Mouse (Mus musculus): ENCODE measurements around the gene Defa37.
"Not testable (repeated sequence)": the region's sequence is repeated elsewhere in the genome, so short reads cannot be mapped to it uniquely, and the experiment has no call there.

The Defa37 gene

GRCm38 (mm10) chr8:21565086-21565485 lies at the start of gene Defa37:
Gene Defa37 (plus strand): TSS chr8:21565386.
- DNase-seq (ENCODE audit: low read depth in 2 of 2, low spot score in 2 of 2), result not testable (repeated sequence)

DNA sequence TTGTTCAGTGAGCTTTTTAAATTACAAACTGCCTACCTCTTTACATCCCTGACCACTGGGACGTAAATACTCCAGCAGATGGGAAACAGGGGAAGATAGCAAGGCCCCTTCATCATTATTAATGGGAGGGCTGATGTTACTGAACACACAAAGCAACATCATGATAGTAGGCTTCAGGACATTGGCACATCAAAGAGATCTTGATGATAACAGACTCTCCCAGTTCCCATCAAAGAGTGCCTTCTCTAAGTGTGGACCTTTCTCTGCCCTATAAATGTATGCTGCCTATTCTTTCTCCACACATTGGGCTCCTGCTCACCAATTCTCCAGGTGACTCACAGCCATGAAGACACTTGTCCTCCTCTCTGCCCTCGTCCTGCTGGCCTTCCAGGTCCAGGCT lies 36.5 kb upstream of the Defa37 start, which contains the start of gene Defa32:
Gene Defa32, plus strand, starts transcription at position 301 of the 400 bp plus-strand sequence.
- DNase-seq (ENCODE audit: low read depth in 2 of 2, low spot score in 2 of 2), result not testable (repeated sequence)

- not testable (repeated sequence) for DNase-seq (ENCODE audit: low read depth in 2 of 2, low spot score in 2 of 2)
Observed at GRCm38 (mm10) chr8:21582706-21583105, 17.5 kb downstream of the Defa37 start, which contains the start of gene Defa28. Gene Defa28 (plus strand): TSS chr8:21583006.

DNA sequence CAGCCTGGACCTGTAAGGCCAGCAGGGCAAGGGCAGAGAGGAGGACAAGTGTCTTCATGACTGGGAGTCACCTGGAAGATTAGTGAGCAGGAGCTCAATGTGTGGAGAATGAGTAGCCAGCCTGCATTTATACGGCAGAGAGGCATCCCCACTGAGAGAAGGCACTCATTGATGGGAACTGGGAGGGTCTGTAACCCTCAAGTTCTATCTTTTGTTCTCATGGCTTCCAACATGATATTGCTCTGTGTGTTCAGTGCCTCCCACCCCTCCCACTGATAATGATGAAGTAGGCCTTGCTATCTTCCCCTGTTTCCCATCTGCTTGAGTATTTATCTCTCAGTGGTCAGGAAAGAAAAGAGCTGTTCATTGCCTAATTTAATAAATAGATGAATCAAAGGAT lies 29.2 kb downstream of the Defa37 start, which contains the start of gene Gm7861:
Gene Gm7861, minus strand, starts transcription at position 101 of the 400 bp plus-strand sequence.
- not testable (repeated sequence) for DNase-seq (ENCODE audit: low read depth in 2 of 2, low spot score in 2 of 2)

Measured in CD8-positive naive resting alpha-beta T cell, adult 2 months (primary cell).